Mouse (Mus musculus): ENCODE data around the gene Fbp1. TPM values are rescaled to one million over a fixed set of nuclear protein-coding genes. Genes with fewer than 3 reads are reported as not detected.
"Not testable (repeated sequence)": the region's sequence is repeated elsewhere in the genome, so short reads cannot be mapped to it uniquely, and the experiment has no call there.

Gene Fbp1
- polyA plus RNA-seq, 1 experiment from 2014 or later = 18.0 TPM

GRCm38 (mm10) chr13:62854666-62855065, 33.4 kb downstream of the Fbp1 start:
- peak; percentile 70 for DNase-seq (ENCODE audit: low spot score)

DNA sequence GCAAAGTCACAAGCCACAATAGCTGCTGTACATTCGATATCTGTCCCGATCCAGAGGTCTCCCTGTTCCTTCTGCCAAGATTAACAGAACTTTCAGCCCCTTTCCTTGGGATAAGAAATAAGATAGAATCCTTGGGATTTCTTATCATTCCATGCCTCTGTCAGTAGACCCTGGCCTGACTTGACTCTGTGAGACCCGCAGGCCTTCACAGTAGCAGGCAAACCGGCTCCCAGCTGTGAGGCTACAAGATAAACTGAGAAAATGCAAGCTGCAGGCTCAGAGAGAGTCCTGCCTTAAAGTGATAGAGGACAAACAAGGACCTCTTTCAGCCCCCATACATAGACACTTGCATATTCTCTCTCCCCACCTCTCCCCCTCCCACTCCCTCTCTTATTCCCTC, 54.7 kb downstream of the Fbp1 start:
- no peak for DNase-seq (ENCODE audit: low spot score)

- DNase-seq (ENCODE audit: low spot score) = no peak
Measured at GRCm38 (mm10) chr13:62832239-62832638, 55.8 kb downstream of the Fbp1 start.

DNA sequence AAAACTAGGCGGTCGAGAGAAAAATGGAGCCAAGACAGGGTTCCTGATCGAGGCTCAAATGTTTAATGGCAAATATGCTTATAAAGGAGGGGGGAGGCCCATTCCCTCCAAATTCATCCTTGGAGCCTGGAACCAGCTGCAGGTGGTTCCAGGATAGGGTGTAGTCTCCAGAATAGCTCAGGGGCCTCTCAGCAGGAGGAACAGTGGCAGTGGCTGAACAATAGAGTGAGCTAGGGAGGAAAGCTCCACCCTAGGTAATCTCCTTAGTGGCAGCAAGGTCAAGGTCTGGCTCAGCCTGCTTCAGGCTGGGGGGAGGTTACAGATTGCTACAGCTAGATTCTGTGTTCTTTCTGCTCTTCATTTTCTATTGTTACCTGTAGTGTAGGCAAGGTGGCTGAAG, 72.4 kb downstream of the Fbp1 start:
- DNase-seq (ENCODE audit: low spot score) = not testable (repeated sequence)

Other genes with a start within 250 kb of the Fbp1 start
- 13.5 and 15.7 TPM in 2 replicates for gene Platr25, start 127.6 kb downstream of the Fbp1 start, polyA plus RNA-seq (2015; fragmentation: Nextera tagmentation; extraction: Ambion mirVana)
- 4.9 and 7.0 TPM in 2 replicates for gene Gm5141, start 102.5 kb downstream of the Fbp1 start, polyA plus RNA-seq (2015; fragmentation: Nextera tagmentation; extraction: Ambion mirVana)
- gene Fbp2, start 29.9 kb downstream of the Fbp1 start, polyA plus RNA-seq (2015; fragmentation: Nextera tagmentation; extraction: Ambion mirVana) = 0.40 and 0.42 TPM in 2 replicates
- 60.5 and 69.4 TPM in 2 replicates for gene 2010111I01Rik, start 76.6 kb upstream of the Fbp1 start, polyA plus RNA-seq (2015; fragmentation: Nextera tagmentation; extraction: Ambion mirVana)

All from thymus, postnatal 0 days (tissue).